Mouse (Mus musculus) naive thymus-derived CD4-positive, alpha-beta T cell, adult 5 months (primary cell): ENCODE measurements around the gene Pfkfb4. TPM values are rescaled to one million over a fixed set of nuclear protein-coding genes. Genes with fewer than 3 reads are reported as not detected.

ENCODE experiments used
- polyA plus RNA-seq: library from polyadenylated mRNA; unstranded; fragments of 100-300 nt; shearing (Covaris generic); gene quantifications from one replicate; pipeline ENCODE4 v1.2.1, GENCODE M21; 2017

The Pfkfb4 gene
- polyA plus RNA-seq = 9.0 TPM

GRCm38 (mm10) chr9:108991428-108992084, at the start of gene Pfkfb4:
Gene Pfkfb4, plus strand, starts transcription at chr9:108991778.

GRCm38 (mm10) chr9:108953081-108953636, 38.4 kb upstream of the Pfkfb4 start, which contains the start of gene Col7a1:
Gene Col7a1, plus strand, starts transcription at chr9:108953586.

DNA sequence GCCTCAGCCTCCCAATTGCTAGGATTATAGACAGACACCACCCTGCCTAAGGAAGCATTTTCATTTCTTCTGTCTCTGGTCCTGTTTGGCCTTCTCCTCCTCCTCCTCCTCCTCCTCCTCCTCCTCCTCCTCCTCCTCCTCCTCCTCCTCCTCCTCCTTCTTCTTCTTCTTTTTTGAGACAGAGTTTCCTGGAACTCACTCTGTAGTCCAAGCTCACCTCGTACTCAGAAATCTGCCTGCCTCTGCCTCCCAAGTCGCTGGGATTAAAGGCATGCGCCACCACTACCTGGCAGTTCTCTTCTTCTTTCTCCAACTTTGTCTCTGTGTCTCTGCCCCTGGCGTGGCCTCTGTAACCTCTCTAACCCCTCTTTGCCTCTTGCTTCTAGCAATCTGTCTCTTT, 5.9 kb upstream of the Pfkfb4 start, which contains the start of gene Ucn2:
Gene Ucn2, plus strand, starts transcription at position 301 of the 400 bp plus-strand sequence.

GRCm38 (mm10) chr9:109038086-109038895, 46.7 kb downstream of the Pfkfb4 start, which contains the start of gene Shisa5:
Gene Shisa5, plus strand, starts transcription at chr9:109038565.

DNA sequence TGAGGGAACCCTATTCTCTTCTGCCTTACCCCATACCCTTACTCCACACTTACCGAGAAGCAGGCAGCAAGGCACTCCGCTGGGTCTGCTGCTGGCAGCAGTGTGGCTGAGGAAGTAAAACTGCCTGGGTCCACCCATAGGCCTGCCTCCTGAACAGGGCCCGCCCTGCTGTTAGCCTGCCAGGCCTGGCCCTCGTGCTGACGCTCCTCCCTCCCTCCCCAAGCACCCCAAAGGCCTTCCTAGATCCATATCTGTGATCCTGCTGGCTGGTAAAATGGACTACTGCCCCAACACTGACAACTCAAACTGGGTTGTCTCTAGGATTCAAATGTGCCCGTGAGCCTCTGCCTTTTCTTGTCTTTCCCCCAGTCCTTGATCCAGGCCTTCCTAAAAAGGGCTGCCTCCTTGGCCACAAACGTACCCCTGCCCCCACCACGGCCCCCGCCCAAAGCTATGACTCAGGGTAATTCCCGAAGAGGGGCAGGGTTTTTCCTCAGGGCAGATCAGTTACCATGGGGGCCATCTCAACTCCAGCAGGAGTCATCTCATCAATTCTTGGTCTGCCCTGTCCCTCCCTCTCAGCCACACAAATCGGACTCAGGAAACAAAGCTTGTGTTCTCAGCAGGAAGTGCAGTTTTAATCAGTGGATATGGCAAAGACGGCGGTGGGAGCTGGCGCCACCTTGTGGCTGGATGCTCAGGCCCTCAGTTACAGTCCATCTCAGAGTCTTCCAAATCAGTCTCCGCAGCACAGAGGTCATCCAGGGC, 67.7 kb downstream of the Pfkfb4 start, which contains the start of gene Trex1:
Gene Trex1, minus strand, starts transcription at position 599 of the 768 bp plus-strand sequence.

DNA sequence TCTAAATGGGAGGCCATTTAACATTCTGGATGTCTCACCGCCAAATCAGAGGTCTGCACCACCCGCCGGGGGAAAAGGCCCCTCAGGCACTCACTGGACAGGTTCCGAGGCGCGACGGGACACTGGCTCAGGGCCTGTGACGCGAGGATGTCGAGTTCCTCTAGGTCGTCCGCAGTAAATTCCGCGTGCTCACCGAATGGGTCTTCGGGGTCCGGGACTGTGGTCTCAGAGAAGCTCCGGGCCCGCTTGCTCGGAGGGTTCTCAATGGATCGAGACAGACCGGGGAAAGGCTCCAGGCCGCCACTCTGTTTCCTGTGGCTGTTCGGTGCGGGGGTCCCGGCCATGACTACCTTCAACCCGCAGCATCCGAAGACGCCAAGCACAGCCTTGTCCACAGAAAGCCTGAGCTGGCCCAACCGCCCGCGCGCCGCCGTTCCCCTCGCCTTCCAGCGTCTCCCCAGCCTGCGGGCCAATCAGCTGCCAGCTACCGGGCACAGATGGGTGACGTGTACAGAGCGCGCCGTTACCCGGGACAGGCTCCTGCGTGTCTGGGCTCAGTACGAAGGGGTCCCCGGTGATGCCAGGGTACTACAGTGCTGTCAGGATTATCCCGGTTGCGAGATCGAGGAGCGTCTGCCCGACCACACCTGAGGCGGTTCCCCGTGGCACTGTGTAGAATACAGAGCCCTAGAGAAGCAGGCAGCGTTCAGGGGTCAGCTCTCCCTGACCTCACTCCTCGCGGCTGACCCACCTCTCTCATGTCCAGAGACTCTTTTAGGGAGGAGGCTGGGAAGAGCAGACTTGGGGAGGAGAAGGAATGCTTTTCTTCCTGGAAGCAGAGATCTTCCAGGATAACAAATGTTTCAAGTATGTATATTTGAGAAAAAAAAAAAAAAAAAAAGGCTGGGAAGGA, 82.3 kb downstream of the Pfkfb4 start, which contains the start of gene Atrip:
Gene Atrip, minus strand, starts transcription at position 464 of the 913 bp plus-strand sequence.

Other genes with a start within 250 kb of the Pfkfb4 start
- gene Ip6k2, start 208.0 kb upstream of the Pfkfb4 start, polyA plus RNA-seq = 44.0 TPM
- gene Nckipsd, start 183.4 kb upstream of the Pfkfb4 start, polyA plus RNA-seq = 10.0 TPM
- gene Celsr3, start 165.5 kb upstream of the Pfkfb4 start, polyA plus RNA-seq = 0.27 TPM
- gene Slc26a6, start 138.5 kb upstream of the Pfkfb4 start, polyA plus RNA-seq = 12.1 TPM
- not detected for gene Tmem89, start 77.2 kb upstream of the Pfkfb4 start, polyA plus RNA-seq
- gene Uqcrc1, start 55.1 kb upstream of the Pfkfb4 start, polyA plus RNA-seq = 278 TPM
- gene Col7a1, start 38.2 kb upstream of the Pfkfb4 start, polyA plus RNA-seq = 0.58 TPM
- not detected for gene Ucn2, start 5.8 kb upstream of the Pfkfb4 start, polyA plus RNA-seq
- 3,039 TPM for gene Shisa5, start 46.8 kb downstream of the Pfkfb4 start, polyA plus RNA-seq
- 56.7 TPM for gene Trex1, start 68.0 kb downstream of the Pfkfb4 start, polyA plus RNA-seq
- gene Atrip, start 82.3 kb downstream of the Pfkfb4 start, polyA plus RNA-seq = 20.9 TPM
- gene Ccdc51, start 90.7 kb downstream of the Pfkfb4 start, polyA plus RNA-seq = 7.0 TPM
- 407 TPM for gene Tma7, start 90.8 kb downstream of the Pfkfb4 start, polyA plus RNA-seq
- gene Plxnb1, start 103.6 kb downstream of the Pfkfb4 start, polyA plus RNA-seq = 1.4 TPM
- not detected for gene Fbxw21, start 170.3 kb downstream of the Pfkfb4 start, polyA plus RNA-seq
- gene Fbxw13, start 204.2 kb downstream of the Pfkfb4 start, polyA plus RNA-seq = not detected
- not detected for gene Fbxw20, start 243.0 kb downstream of the Pfkfb4 start, polyA plus RNA-seq